Mouse (Mus musculus) lung, postnatal 0 days (tissue): ENCODE measurements at regions not wholly inside any gene's neighbourhood (a gene's known extent, or its start where the extent isn't known, plus 50 kb on each side); places are given as distances from the start of the nearest gene placed in this dataset.

ENCODE experiments used
- CTCF ChIP-seq: IDR thresholded peaks from 2 replicates; pipeline ENCODE4 v1.5.1; 2016; ENCODE audit warnings: antibody characterized with exemption, mild to moderate bottlenecking
- EP300 ChIP-seq: IDR thresholded peaks from 2 replicates; pipeline ENCODE4 v1.6.1; 2016; ENCODE audit warnings: antibody characterized with exemption, mild to moderate bottlenecking, control low read depth

DNA sequence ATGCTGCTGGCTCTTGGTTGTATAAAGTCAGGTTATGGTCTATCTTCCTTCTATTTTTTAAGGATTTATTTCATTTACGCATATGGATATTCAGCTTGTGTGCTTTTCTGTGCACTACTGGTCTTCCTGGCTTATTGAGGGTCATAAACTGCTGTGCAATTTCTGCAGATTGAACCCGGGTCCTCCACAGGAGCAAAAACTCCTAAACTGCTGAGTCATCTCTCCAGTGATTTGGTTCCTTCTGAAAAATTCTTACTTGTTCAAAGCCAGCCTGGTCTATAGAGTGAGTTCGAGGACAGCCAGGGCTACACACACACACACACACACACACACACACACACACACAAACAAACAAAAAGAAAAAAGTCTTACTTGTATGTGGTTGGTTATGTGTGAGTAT lies 95.5 kb upstream of the Eomes start:
- TF ChIP-seq EP300 (no peak), CTCF (no peak)
